Mouse (Mus musculus) liver, embryonic 15.5 days (tissue): ENCODE results near the gene Sirpa. TPM values are rescaled to one million over a fixed set of nuclear protein-coding genes. Genes with fewer than 3 reads are reported as not detected.

Source experiments
- ATAC-seq: fragments of 200-750 bp; cut with Nextera tagmentation; 2 replicates; pipeline ENCODE4 v1.8.0; 2017; ENCODE audit warnings: moderate number of reproducible peaks, mild to moderate bottlenecking, moderate library complexity; ENCODE audit not compliant: insufficient read depth
- H3K27ac ChIP-seq: fragments of 300-500 bp; sonication (generic); replicated peaks from 2 replicates; pipeline ENCODE4 v1.5.1; 2015; ENCODE audit warnings: mild to moderate bottlenecking, inconsistent platforms
- H3K27me3 ChIP-seq: fragments of 300-500 bp; sonication (generic); 2 replicates; pipeline ENCODE4 v1.6.1; 2015; ENCODE audit warnings: mild to moderate bottlenecking, inconsistent platforms
- H3K36me3 ChIP-seq: fragments of 300-500 bp; sonication (generic); replicated peaks from 2 replicates; pipeline ENCODE4 v1.6.1; 2015; ENCODE audit warnings: moderate library complexity, mild to moderate bottlenecking, inconsistent platforms
- H3K4me1 ChIP-seq: fragments of 300-500 bp; sonication (generic); replicated peaks from 2 replicates; pipeline ENCODE4 v1.6.1; 2015; ENCODE audit warnings: inconsistent platforms
- H3K4me2 ChIP-seq: fragments of 300-500 bp; sonication (generic); 2 replicates; pipeline ENCODE4 v1.6.1; 2015; ENCODE audit warnings: moderate library complexity, mild to moderate bottlenecking, inconsistent platforms
- H3K4me3 ChIP-seq: fragments of 300-500 bp; sonication (generic); replicated peaks from 2 replicates; pipeline ENCODE4 v1.5.1; 2015; ENCODE audit warnings: mild to moderate bottlenecking, inconsistent platforms
- H3K9ac ChIP-seq: fragments of 300-500 bp; sonication (generic); 2 replicates; pipeline ENCODE4 v1.6.1; 2015; ENCODE audit warnings: moderate library complexity, mild to moderate bottlenecking, inconsistent platforms
- H3K9me3 ChIP-seq: fragments of 300-500 bp; sonication (generic); replicated peaks from 2 replicates; pipeline ENCODE4 v1.6.1; 2016; ENCODE audit warnings: inconsistent platforms
- WGBS: fragments of 180-500 bp; shearing (Covaris S2); methylation state at CpG from one replicate; pipeline ENCODE4 v1.1.7; 2015; ENCODE audit warnings: mixed read lengths; ENCODE audit not compliant: insufficient replicate concordance; 5-methylcytosine and 5-hydroxymethylcytosine counted together
- polyA plus RNA-seq: library from polyadenylated mRNA; unstranded; fragments of >200 nt; fragmentation: Nextera tagmentation; extraction: Ambion mirVana; gene quantifications from 2 replicates; pipeline ENCODE4 v1.2.1, GENCODE M21; 2015

The Sirpa gene
- polyA plus RNA-seq, 1 experiment from 2014 or later, result 25.4 TPM

DNA sequence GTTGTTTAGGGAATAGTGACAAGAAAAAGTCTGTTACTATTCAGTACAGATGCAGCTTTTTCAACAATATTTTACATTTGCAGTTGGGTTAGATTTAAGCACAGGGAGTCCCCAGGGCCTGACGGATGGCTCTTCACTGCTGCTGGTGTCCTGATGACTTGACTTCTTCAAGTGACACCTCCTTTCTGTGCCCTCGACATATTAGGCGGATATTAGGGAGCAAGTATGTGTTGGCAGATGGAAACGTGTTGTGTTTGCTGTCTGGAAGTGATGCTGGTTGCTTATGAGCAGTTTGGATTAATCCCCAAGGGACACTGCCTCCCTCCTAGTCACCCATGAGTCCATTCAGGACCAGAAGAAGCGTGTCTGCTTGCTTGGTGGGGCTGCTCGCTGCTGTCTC, 21.3 kb downstream of the Sirpa start:
- no peak overlapping the region for H3K4me3 ChIP-seq
- H3K36me3 ChIP-seq, result peaks cover 41% of the 10 kb centered on the region
- no peak overlapping the region for H3K27ac ChIP-seq
- no peak for ATAC-seq
- H3K9ac ChIP-seq, result no peak overlapping the region
- H3K4me1 ChIP-seq, result no peaks in the 10 kb centered on the region
- no peaks in the 10 kb centered on the region for H3K27me3 ChIP-seq
- 60% methylated on average over 6 of the region's 6 CpGs for WGBS
- no peaks in the 10 kb centered on the region for H3K9me3 ChIP-seq
- H3K4me2 ChIP-seq, result no peak overlapping the region

DNA sequence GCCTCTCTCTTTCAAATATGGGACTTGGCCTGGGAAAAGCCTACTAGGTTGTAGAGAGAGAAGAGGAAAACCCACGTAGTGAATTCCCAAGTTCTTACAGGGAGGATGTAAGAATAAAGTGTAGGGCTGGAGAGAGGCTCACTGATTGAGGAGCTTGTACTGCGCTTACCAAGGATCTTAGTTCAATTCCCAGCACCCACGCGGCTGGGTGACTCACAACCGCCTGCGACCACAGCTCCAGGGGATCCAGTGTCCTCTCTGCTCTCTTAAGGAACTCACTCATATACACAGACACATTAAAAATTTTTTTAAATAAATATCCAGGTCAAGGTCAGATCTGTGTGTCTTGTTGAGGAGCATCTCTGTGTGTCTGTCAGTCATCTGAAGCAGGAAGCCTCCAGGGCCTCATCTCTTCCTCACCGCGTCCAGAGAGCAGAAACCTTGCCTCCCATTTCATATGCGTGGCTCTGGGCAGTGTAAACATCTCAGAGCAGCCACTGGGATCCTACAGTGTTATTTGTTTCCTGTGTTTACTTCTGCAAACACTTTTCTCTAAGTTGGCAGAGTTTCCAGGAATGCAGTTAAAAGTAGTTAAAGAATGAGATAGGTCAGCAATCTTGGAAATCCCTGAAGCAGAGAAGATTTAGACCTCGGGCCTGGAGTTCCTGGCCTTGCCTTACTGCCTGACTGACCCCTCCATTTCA, 22.0 kb downstream of the Sirpa start:
- Histone ChIP-seq H3K9me3 (no peaks in the 10 kb centered on the region), H3K9ac (no peak overlapping the region), H3K4me1 (no peaks in the 10 kb centered on the region), H3K4me3 (no peak overlapping the region), H3K36me3 (peaks cover 36% of the 10 kb centered on the region), H3K4me2 (no peak overlapping the region), H3K27ac (no peak overlapping the region), H3K27me3 (no peaks in the 10 kb centered on the region)
- 73% methylated on average over 10 of the region's 10 CpGs for WGBS
- no peak for ATAC-seq

DNA sequence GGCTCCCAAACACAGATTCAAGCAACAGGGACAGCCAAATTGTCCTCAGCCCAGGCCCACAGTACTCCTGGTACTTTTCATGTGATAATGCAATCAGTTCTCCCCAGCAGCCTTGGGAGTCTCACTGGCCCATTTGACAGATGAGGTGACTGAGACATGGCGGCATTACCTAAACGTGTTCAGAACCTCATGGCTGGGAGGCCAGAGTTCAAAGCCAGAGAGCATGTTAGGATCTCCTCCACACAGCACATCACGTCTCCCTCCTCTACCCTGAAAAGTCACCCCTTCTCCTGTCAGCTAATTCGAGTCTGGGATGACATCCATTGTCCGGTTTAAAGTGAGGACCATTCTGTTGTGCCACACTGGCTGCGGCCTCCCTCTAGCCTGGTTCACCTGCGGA, 27.5 kb downstream of the Sirpa start:
- no peaks in the 10 kb centered on the region for H3K9me3 ChIP-seq
- no peak overlapping the region for H3K4me2 ChIP-seq
- H3K27ac ChIP-seq, result no peak overlapping the region
- no peaks in the 10 kb centered on the region for H3K27me3 ChIP-seq
- 71% methylated on average over 7 of the region's 7 CpGs for WGBS
- no peaks in the 10 kb centered on the region for H3K4me1 ChIP-seq
- no peak for ATAC-seq
- H3K4me3 ChIP-seq, result no peak overlapping the region
- peaks cover 24% of the 10 kb centered on the region for H3K36me3 ChIP-seq
- no peak overlapping the region for H3K9ac ChIP-seq

DNA sequence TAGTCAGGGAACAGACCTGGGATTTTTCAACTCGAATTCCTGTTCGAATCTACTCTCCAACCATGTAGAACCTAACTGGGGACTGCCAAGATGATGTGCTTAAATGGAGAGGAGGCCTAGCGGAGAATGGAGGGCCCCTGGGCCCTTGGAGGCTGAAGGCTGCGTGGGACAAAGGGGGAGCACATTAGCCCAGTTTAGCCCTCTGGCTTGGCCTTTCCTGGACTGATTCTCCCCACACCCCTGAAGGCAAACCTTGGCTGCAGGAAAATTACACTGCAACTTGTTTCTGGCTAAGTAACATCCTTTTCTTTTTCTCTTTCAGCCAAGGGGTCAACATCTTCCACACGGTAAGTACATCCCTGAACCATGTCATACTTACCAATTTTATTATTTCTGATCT, 28.2 kb downstream of the Sirpa start:
- no peak for ATAC-seq
- 69% methylated on average over 5 of the region's 5 CpGs for WGBS
- H3K4me3 ChIP-seq, result no peak overlapping the region
- no peaks in the 10 kb centered on the region for H3K27me3 ChIP-seq
- H3K4me2 ChIP-seq, result no peak overlapping the region
- no peaks in the 10 kb centered on the region for H3K4me1 ChIP-seq
- H3K9me3 ChIP-seq, result no peaks in the 10 kb centered on the region
- H3K9ac ChIP-seq, result no peak overlapping the region
- H3K27ac ChIP-seq, result no peak overlapping the region
- H3K36me3 ChIP-seq, result peaks cover 17% of the 10 kb centered on the region

DNA sequence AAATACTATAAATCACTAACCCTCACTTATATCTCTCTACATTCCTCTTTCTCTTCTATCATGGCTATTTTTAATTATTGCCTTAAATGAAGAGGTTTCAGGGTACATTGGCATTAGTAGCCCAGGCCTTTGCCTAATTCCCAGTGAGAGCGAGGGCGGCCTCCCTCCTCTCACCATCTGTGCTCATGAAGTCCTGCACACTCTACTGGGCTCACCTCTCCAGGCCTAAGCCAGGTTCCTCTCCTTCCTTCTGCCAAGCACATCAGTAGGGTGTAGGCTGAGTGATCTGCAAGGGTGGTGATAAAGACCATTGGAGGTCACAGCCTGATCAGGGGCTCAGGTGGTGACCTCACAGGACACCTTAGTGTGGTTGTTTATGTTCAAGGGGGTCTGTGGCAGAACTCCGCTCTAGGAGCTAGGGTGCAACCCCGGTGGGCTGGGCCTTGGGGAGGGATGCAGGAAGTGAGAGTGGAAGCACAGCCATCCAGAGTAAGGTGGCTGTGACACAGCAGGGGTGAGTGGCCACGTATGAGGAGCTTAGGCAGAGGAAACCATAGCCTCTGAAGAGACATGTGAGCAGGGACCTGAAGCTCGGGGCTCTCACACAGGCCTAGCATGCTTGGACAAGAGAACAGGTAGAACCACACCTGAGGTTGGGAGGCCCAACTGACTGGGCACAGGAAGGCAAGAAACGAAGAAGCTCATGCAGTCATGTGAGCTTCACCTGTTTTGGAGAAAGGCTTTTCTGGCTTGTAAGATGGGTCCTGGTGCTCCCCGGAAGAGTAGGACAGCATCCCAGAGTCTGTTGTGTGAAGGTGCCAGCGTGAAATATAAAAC, 29.2 kb downstream of the Sirpa start:
- H3K4me2 ChIP-seq, result no peak overlapping the region
- WGBS, result 64% methylated on average over 9 of the region's 9 CpGs
- no peaks in the 10 kb centered on the region for H3K27me3 ChIP-seq
- H3K9ac ChIP-seq, result no peak overlapping the region
- no peak overlapping the region for H3K4me3 ChIP-seq
- no peaks in the 10 kb centered on the region for H3K9me3 ChIP-seq
- peaks cover 9% of the 10 kb centered on the region; the same call in 1 of the 2 replicates for H3K36me3 ChIP-seq
- no peaks in the 10 kb centered on the region for H3K4me1 ChIP-seq
- H3K27ac ChIP-seq, result no peak overlapping the region
- ATAC-seq, result no peak

DNA sequence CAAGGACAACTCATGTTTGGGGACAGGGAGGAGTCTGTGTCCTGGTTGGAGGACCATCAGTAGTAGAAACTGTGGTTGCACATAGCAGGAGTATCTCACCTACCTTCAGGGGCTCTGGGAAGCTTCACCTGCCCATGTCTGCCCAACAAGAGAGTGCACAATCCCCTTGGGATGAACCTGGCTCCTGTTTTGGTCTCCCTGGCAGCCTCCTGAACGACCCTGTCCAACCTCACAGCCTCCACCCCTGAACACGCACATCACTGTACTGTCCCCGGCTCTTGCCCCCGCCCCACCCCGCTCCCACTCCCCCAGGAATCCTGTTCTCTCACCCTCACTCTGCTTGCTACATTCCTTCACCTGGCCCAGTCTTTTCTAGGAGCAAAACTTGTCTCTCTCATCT, 30.3 kb downstream of the Sirpa start:
- Histone ChIP-seq H3K9ac (no peak overlapping the region), H3K4me1 (no peaks in the 10 kb centered on the region), H3K4me2 (no peak overlapping the region), H3K36me3 (0 out of 2 replicates have a peak, but pooled peaks cover 4% of the 10 kb centered on the region), H3K9me3 (no peaks in the 10 kb centered on the region), H3K4me3 (no peak overlapping the region), H3K27me3 (no peaks in the 10 kb centered on the region), H3K27ac (no peak overlapping the region)
- no peak for ATAC-seq
- WGBS, result 67% methylated on average over 5 of the region's 5 CpGs

DNA sequence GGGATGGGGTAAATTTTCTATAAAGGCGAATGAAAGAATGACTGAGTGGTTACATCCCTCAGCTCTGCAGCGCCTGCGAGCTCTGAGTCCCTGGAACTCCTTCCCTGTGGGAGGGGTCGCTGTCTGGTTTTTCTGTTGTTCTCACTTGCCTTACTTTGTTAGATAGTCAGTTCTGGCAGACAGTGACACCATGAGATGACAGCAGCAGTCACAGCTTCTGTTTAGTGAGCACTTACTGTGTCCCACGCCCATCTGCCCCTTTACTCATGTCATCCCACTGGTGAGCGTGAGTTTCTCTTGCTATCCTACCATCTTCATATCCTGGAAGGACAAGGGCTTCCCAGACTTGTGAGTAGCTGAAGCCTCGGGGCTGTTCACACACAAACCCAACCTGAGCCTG, 31.1 kb downstream of the Sirpa start:
- Histone ChIP-seq H3K4me3 (no peak overlapping the region), H3K9ac (no peak overlapping the region), H3K4me1 (no peaks in the 10 kb centered on the region), H3K27ac (no peak overlapping the region), H3K9me3 (no peaks in the 10 kb centered on the region), H3K36me3 (0 out of 2 replicates have a peak, but pooled peaks cover 10% of the 10 kb centered on the region), H3K4me2 (no peak overlapping the region), H3K27me3 (no peaks in the 10 kb centered on the region)
- no peak for ATAC-seq
- 67% methylated on average over 7 of the region's 7 CpGs for WGBS

DNA sequence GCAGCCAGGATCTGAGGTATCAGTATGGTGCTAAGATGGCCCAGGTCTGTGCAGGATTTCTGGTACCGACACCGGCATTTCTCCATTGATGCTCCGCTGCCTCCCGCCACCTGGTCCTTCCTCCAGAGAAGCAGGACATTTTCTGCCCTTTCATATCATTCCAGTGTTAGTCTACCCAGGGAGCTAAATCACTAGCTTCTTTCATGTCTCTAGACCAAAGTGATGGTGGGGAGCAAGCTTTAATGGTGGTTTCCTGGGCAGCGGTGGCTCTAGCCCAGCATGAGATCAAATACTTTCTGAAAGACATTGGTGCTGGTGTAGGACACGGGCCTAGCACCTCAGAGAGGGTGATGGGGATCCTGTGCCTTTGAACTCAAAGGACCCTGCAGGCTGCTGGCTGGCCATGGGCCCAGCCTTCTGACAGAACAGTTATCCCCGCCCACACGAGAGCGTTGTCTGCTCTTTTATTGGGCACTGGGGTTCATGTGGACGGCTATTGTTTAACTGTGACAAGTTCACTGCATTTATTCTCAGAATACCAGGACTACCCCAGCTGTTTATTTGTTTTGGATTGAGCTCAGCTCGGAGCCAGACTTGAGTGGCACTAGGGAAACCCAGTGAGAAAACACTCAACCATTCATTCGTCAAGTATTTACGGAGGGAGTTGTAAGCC, 31.7 kb downstream of the Sirpa start:
- H3K4me2 ChIP-seq, result no peak overlapping the region
- no peaks in the 10 kb centered on the region for H3K9me3 ChIP-seq
- WGBS, result 71% methylated on average over 13 of the region's 13 CpGs
- ATAC-seq, result no peak
- H3K36me3 ChIP-seq, result 0 out of 2 replicates have a peak, but pooled peaks cover 10% of the 10 kb centered on the region
- H3K27ac ChIP-seq, result no peak overlapping the region
- H3K27me3 ChIP-seq, result no peaks in the 10 kb centered on the region
- H3K4me3 ChIP-seq, result no peak overlapping the region
- no peaks in the 10 kb centered on the region for H3K4me1 ChIP-seq
- H3K9ac ChIP-seq, result no peak overlapping the region

DNA sequence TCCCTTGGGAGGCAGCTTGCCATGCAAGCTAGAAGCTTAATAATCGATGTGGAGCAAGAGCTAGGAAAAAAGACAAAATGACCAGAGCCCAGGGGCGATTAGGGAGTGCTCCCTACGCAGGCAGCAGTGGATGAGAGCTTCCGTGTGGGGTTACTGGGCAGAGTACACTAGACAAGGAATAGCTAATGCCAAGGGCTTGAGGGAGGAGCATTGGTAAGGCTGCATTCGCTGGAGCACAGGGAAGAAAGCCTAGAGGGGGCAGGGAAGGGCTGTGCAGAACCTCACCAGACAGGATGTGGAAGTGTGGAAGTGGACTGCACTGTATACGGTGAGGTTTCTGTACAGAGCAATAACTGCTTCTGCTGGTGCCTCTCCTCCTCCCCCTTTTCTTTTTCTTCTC, 32.3 kb downstream of the Sirpa start:
- no peaks in the 10 kb centered on the region for H3K9me3 ChIP-seq
- H3K4me3 ChIP-seq, result no peak overlapping the region
- ATAC-seq, result no peak
- H3K36me3 ChIP-seq, result 0 out of 2 replicates have a peak, but pooled peaks cover 15% of the 10 kb centered on the region
- 44% methylated on average over 6 of the region's 6 CpGs for WGBS
- no peak overlapping the region for H3K9ac ChIP-seq
- no peaks in the 10 kb centered on the region for H3K27me3 ChIP-seq
- no peaks in the 10 kb centered on the region for H3K4me1 ChIP-seq
- H3K27ac ChIP-seq, result no peak overlapping the region
- no peak overlapping the region for H3K4me2 ChIP-seq

DNA sequence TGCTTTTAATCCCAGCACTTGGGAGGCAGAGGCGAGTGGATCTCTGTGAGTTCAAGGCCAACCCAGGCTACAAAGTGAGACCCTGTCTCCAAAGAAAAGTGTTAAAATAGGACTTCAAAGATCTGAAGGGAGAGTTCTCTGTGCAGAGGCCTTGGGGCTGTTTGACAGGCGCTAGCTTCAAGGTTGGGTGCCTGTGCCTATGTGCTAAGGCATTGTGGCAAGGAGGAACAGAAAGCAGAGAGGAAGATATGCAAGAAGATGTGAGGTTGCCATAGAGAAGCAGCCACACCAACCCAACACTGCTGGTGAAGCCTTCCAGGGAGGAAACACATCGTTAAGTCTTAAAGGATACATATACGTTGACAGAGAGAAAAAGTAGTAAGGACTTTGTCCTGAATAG, 33.2 kb downstream of the Sirpa start:
- WGBS, result 67% methylated on average over 4 of the region's 4 CpGs
- no peak overlapping the region for H3K9ac ChIP-seq
- ATAC-seq, result no peak
- H3K4me2 ChIP-seq, result no peak overlapping the region
- H3K4me3 ChIP-seq, result no peak overlapping the region
- no peaks in the 10 kb centered on the region for H3K4me1 ChIP-seq
- no peak overlapping the region for H3K27ac ChIP-seq
- H3K27me3 ChIP-seq, result no peaks in the 10 kb centered on the region
- H3K36me3 ChIP-seq, result 0 out of 2 replicates have a peak, but pooled peaks cover 15% of the 10 kb centered on the region
- H3K9me3 ChIP-seq, result no peaks in the 10 kb centered on the region

DNA sequence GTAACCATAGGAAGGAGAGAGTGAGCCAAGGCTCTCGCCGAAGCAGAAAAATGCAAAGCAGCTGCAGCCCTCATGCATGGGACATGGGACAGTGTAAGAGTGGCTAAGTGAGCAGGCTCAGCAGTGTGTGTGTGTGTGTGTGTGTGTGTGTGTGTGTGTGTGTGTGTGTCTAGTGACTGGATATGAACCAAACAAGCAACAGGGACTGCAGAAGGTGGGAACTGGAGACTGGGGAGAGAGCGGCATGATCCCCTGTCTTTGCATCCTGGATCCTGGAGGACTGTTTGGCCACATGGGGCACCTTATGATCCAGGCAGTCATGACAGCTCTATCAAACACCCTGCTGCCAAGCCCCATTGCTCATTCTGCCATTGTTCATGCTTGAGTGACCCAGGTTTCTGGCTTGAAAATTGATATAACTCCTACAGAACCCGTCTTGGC, 34.0 kb downstream of the Sirpa start:
- WGBS, result 75% methylated on average over 4 of the region's 4 CpGs
- Histone ChIP-seq H3K27me3 (no peaks in the 10 kb centered on the region), H3K36me3 (0 out of 2 replicates have a peak, but pooled peaks cover 15% of the 10 kb centered on the region), H3K4me2 (no peak overlapping the region), H3K4me3 (no peak overlapping the region), H3K9me3 (no peaks in the 10 kb centered on the region), H3K4me1 (no peaks in the 10 kb centered on the region), H3K9ac (no peak overlapping the region), H3K27ac (no peak overlapping the region)
- ATAC-seq, result no peak
